Mouse (Mus musculus) layer of hippocampus, adult 11-12 months (tissue): ENCODE data around the gene Itga9.

Experiments
- DNase-seq: peaks from one replicate; pipeline ENCODE4 v3.0.0; 2022; ENCODE audit warnings: low spot score

Itga9 gene

GRCm38 (mm10) chr9:118653436-118653835 is 46.9 kb downstream of the Itga9 start:
- no peak for DNase-seq

- no peak for DNase-seq
These were observed 48.5 kb downstream of the Itga9 start for GRCm38 (mm10) chr9:118654969-118655368.

GRCm38 (mm10) chr9:118655726-118656125 is 49.2 kb downstream of the Itga9 start:
- DNase-seq, result no peak

- peak; percentile 53 for DNase-seq
These were observed 51.7 kb downstream of the Itga9 start for GRCm38 (mm10) chr9:118658159-118658558.

GRCm38 (mm10) chr9:118659809-118660208 is 53.3 kb downstream of the Itga9 start:
- no peak for DNase-seq

GRCm38 (mm10) chr9:118660259-118660658 is 53.8 kb downstream of the Itga9 start:
- no peak for DNase-seq

GRCm38 (mm10) chr9:118662026-118662425 is 55.5 kb downstream of the Itga9 start:
- no peak for DNase-seq

GRCm38 (mm10) chr9:118662476-118662875 is 56.0 kb downstream of the Itga9 start:
- DNase-seq, result no peak

- DNase-seq, result no peak
These were observed 57.4 kb downstream of the Itga9 start for GRCm38 (mm10) chr9:118663938-118664337.

- DNase-seq, result no peak
These were observed 59.6 kb downstream of the Itga9 start for GRCm38 (mm10) chr9:118666069-118666468.

- no peak for DNase-seq
These were observed 63.2 kb downstream of the Itga9 start for GRCm38 (mm10) chr9:118669696-118670095.

- peak; percentile 44 for DNase-seq
These were observed 67.8 kb downstream of the Itga9 start for GRCm38 (mm10) chr9:118674277-118674676.

GRCm38 (mm10) chr9:118674761-118675160 is 68.3 kb downstream of the Itga9 start:
- no peak for DNase-seq

- DNase-seq, result no peak
These were observed 69.2 kb downstream of the Itga9 start for GRCm38 (mm10) chr9:118675573-118676170.

GRCm38 (mm10) chr9:118676692-118677091 is 70.2 kb downstream of the Itga9 start:
- DNase-seq, result no peak

GRCm38 (mm10) chr9:118677349-118677748 is 70.9 kb downstream of the Itga9 start:
- no peak for DNase-seq

GRCm38 (mm10) chr9:118678020-118678750 is 71.7 kb downstream of the Itga9 start:
- DNase-seq, result no peak

GRCm38 (mm10) chr9:118678759-118679158 is 72.3 kb downstream of the Itga9 start:
- no peak for DNase-seq

GRCm38 (mm10) chr9:118681506-118681905 is 75.0 kb downstream of the Itga9 start:
- no peak for DNase-seq

- DNase-seq, result no peak
These were observed 75.7 kb downstream of the Itga9 start for GRCm38 (mm10) chr9:118682154-118682553.

GRCm38 (mm10) chr9:118683507-118683906 is 77.0 kb downstream of the Itga9 start:
- no peak for DNase-seq

- peak; percentile 21 for DNase-seq
These were observed 77.9 kb downstream of the Itga9 start for GRCm38 (mm10) chr9:118684343-118684742.

GRCm38 (mm10) chr9:118686166-118686961 is 79.9 kb downstream of the Itga9 start:
- no peak for DNase-seq
